ENCODE assay signal across 26 mouse cellular contexts in genomic region chr12:51636689-51637470, GRCm38 (mm10). TPM values are rescaled to one million over a fixed set of nuclear protein-coding genes. Genes with fewer than 3 reads are reported as not detected.
"Had no signal": no experiment of that assay in that cellular context is flagged by ENCODE, and none has a peak within 500 bp of the region (broad histone marks: within the 10 kb centered on the region; RNA-seq: fewer than 3 reads in every experiment).

No protein-coding gene starts in this region.

- H3K9me3 ChIP-seq: limb, embryonic 13.5 days; liver, embryonic 15.5 days; midbrain, embryonic 10.5 days; midbrain, embryonic 13.5 days; neural tube, embryonic 13.5 days; stomach, embryonic 15.5 days had no signal

- H3K36me3 ChIP-seq: neural tube, embryonic 13.5 days had no signal

- H3K4me2 ChIP-seq: limb, embryonic 13.5 days; liver, embryonic 15.5 days; midbrain, embryonic 13.5 days; neural tube, embryonic 13.5 days; stomach, embryonic 15.5 days had no signal

- H3K9ac ChIP-seq: limb, embryonic 13.5 days; liver, embryonic 15.5 days; midbrain, embryonic 13.5 days; neural tube, embryonic 13.5 days; stomach, embryonic 15.5 days had no signal

- DNase-seq: kidney, adult 2 months; kidney, postnatal 25 days; layer of hippocampus, adult 9-11 months; left cerebral cortex, postnatal 4 days; liver; lung, adult 2 months; lung, postnatal 14 days; lung, postnatal 4 days; retina, postnatal 1 day; right cerebral cortex, postnatal 25 days; spleen, adult 18-20 months; thymus, postnatal 36 days had no signal

- H3K27ac ChIP-seq: kidney, postnatal 0 days; layer of hippocampus, adult 2 months; limb, embryonic 13.5 days; liver, embryonic 15.5 days; midbrain, embryonic 10.5 days; midbrain, embryonic 13.5 days; neural tube, embryonic 13.5 days; stomach, embryonic 15.5 days had no signal

- ATAC-seq: intestine, postnatal 0 days; midbrain, embryonic 13.5 days; midbrain, embryonic 16.5 days had no signal

- H3K27me3 ChIP-seq: limb, embryonic 13.5 days; liver, embryonic 15.5 days; midbrain, embryonic 13.5 days; neural tube, embryonic 13.5 days; stomach, embryonic 15.5 days had no signal

- H3K4me1 ChIP-seq: midbrain, embryonic 10.5 days; midbrain, embryonic 13.5 days; neural tube, embryonic 13.5 days; stomach, embryonic 15.5 days had no signal

- H3K4me3 ChIP-seq: layer of hippocampus, adult 2 months; limb, embryonic 13.5 days; liver, embryonic 15.5 days; midbrain, embryonic 10.5 days; midbrain, embryonic 13.5 days; myocyte; neural tube, embryonic 13.5 days; stomach, embryonic 15.5 days had no signal

RNA-seq across cellular contexts. Expression of gene Coch, which starts 43.7 kb away (rescaled TPM):
- total RNA-seq: megakaryocyte, adult 5-6 weeks; monocyte, adult 5-6 weeks; neutrophil, adult 5-6 weeks had no signal
